Mouse (Mus musculus): ENCODE data around the gene Ormdl2. TPM values are rescaled to one million over a fixed set of nuclear protein-coding genes. Genes with fewer than 3 reads are reported as not detected.

The Ormdl2 gene
- polyA plus RNA-seq (2012; ENCODE audit: low replicate concordance): 2.6 and 17.0 TPM in 2 replicates

GRCm38 (mm10) chr10:128821358-128822056, at the start of gene Ormdl2:
Gene Ormdl2, minus strand, starts transcription at chr10:128821645.

GRCm38 (mm10) chr10:128817033-128817432, 4.4 kb downstream of the Ormdl2 start, which contains the start of gene Sarnp:
Gene Sarnp, plus strand, starts transcription at chr10:128817333.

GRCm38 (mm10) chr10:128804271-128805091, 17.0 kb downstream of the Ormdl2 start, which contains the start of gene Tmem198b:
Gene Tmem198b, minus strand, starts transcription at chr10:128804370.

GRCm38 (mm10) chr10:128803771-128804270, 17.6 kb downstream of the Ormdl2 start, which contains the start of gene Dnajc14:
Gene Dnajc14, plus strand, starts transcription at chr10:128804062.

GRCm38 (mm10) chr10:128790398-128791124, 30.9 kb downstream of the Ormdl2 start, which contains the start of gene Mmp19:
Gene Mmp19, plus strand, starts transcription at chr10:128790910.

Other genes starting within 250 kb of the Ormdl2 start
- gene Erbb3, start 232.0 kb downstream of the Ormdl2 start, polyA plus RNA-seq (2012; ENCODE audit: low replicate concordance): 0.35 and 0.77 TPM in 2 replicates
- gene Rps26, start 194.9 kb downstream of the Ormdl2 start, polyA plus RNA-seq (2012; ENCODE audit: low replicate concordance): 275 and 2,118 TPM in 2 replicates
- 1.4 and 2.2 TPM in 2 replicates for gene Ikzf4, start 175.7 kb downstream of the Ormdl2 start, polyA plus RNA-seq (2012; ENCODE audit: low replicate concordance)
- gene Suox, start 147.6 kb downstream of the Ormdl2 start, polyA plus RNA-seq (2012; ENCODE audit: low replicate concordance): 0.64 and 3.0 TPM in 2 replicates
- gene Rab5b, start 125.4 kb downstream of the Ormdl2 start, polyA plus RNA-seq (2012; ENCODE audit: low replicate concordance): 9.7 and 12.3 TPM in 2 replicates
- 0.14 TPM in 1 of 2 replicates, not detected in the other for gene Pmel, start 117.5 kb downstream of the Ormdl2 start, polyA plus RNA-seq (2012; ENCODE audit: low replicate concordance)
- 14.9 and 21.2 TPM in 2 replicates for gene Cdk2, start 116.6 kb downstream of the Ormdl2 start, polyA plus RNA-seq (2012; ENCODE audit: low replicate concordance)
- 4.5 and 5.3 TPM in 2 replicates for gene Dgka, start 76.8 kb downstream of the Ormdl2 start, polyA plus RNA-seq (2012; ENCODE audit: low replicate concordance)
- 178 and 186 TPM in 2 replicates for gene Pym1, start 73.8 kb downstream of the Ormdl2 start, polyA plus RNA-seq (2012; ENCODE audit: low replicate concordance)
- 0.26 and 0.43 TPM in 2 replicates for gene Mmp19, start 30.7 kb downstream of the Ormdl2 start, polyA plus RNA-seq (2012; ENCODE audit: low replicate concordance)
- gene Dnajc14, start 17.6 kb downstream of the Ormdl2 start, polyA plus RNA-seq (2012; ENCODE audit: low replicate concordance): 6.1 and 25.6 TPM in 2 replicates
- 0.89 and 1.4 TPM in 2 replicates for gene Tmem198b, start 17.3 kb downstream of the Ormdl2 start, polyA plus RNA-seq (2012; ENCODE audit: low replicate concordance)
- 0.41 and 5.4 TPM in 2 replicates for gene Sarnp, start 4.3 kb downstream of the Ormdl2 start, polyA plus RNA-seq (2012; ENCODE audit: low replicate concordance)
- gene Gdf11, start 70.1 kb upstream of the Ormdl2 start, polyA plus RNA-seq (2012; ENCODE audit: low replicate concordance): 1.5 and 1.6 TPM in 2 replicates
- 0.96 and 1.1 TPM in 2 replicates for gene Cd63, start 79.3 kb upstream of the Ormdl2 start, polyA plus RNA-seq (2012; ENCODE audit: low replicate concordance)
- 2.4 and 4.2 TPM in 2 replicates for gene Rdh5, start 101.2 kb upstream of the Ormdl2 start, polyA plus RNA-seq (2012; ENCODE audit: low replicate concordance)
- 24.2 and 33.3 TPM in 2 replicates for gene Bloc1s1, start 102.4 kb upstream of the Ormdl2 start, polyA plus RNA-seq (2012; ENCODE audit: low replicate concordance)
- 1.6 and 2.3 TPM in 2 replicates for gene Itga7, start 112.2 kb upstream of the Ormdl2 start, polyA plus RNA-seq (2012; ENCODE audit: low replicate concordance)
- not detected in 2 replicates for gene Mettl7b, start 139.3 kb upstream of the Ormdl2 start, polyA plus RNA-seq (2012; ENCODE audit: low replicate concordance)
- gene Olfr9, start 167.8 kb upstream of the Ormdl2 start, polyA plus RNA-seq (2012; ENCODE audit: low replicate concordance): not detected in 2 replicates
- not detected in 2 replicates for gene Olfr763, start 189.1 kb upstream of the Ormdl2 start, polyA plus RNA-seq (2012; ENCODE audit: low replicate concordance)
- gene Olfr764-ps1, start 218.3 kb upstream of the Ormdl2 start, polyA plus RNA-seq (2012; ENCODE audit: low replicate concordance): not detected in 2 replicates
- not detected in 2 replicates for gene Olfr765, start 228.4 kb upstream of the Ormdl2 start, polyA plus RNA-seq (2012; ENCODE audit: low replicate concordance)
- not detected in 2 replicates for gene Olfr766-ps1, start 247.3 kb upstream of the Ormdl2 start, polyA plus RNA-seq (2012; ENCODE audit: low replicate concordance)